Mouse (Mus musculus) cortical plate, adult 2 months (tissue): ENCODE results near the gene Pgm3.

ENCODE experiments used
- CTCF ChIP-seq: fragments of 200-500 bp; IDR thresholded peaks from 2 replicates; pipeline ENCODE4 v1.5.1; 2011; ENCODE audit warnings: mild to moderate bottlenecking, control low read depth, low read length; ENCODE audit not compliant: insufficient read depth; ENCODE audit errors: extremely low read depth
- POLR2A ChIP-seq: fragments of 200-500 bp; IDR thresholded peaks from 2 replicates; pipeline ENCODE4 v1.6.1; 2011; ENCODE audit warnings: mild to moderate bottlenecking, low read length, control low read depth; ENCODE audit not compliant: insufficient read depth; ENCODE audit errors: extremely low read depth

DNA sequence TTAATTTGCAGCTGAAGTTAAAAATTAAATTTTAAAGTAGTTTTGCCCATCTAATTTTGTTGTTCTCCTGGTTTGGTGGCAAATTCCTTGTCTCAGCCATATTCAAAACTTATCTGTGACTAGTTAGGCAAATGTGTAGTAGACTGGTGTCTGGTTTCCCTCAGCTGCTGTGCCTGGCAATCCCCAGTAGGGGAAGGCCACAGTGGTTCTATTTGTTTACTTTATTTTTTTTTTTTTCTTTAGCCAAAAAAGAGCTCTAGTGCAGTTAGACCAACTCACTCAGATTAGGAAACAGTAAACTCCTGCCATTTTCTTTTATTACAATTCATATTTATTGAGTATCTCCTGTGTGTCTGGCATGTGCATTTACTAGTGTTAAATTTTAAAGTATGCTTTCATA is 49.3 kb downstream of the Pgm3 start:
- TF ChIP-seq POLR2A (no peak), CTCF (no peak)
